Mouse (Mus musculus): ENCODE results near the gene Serpinb6e. TPM values are rescaled to one million over a fixed set of nuclear protein-coding genes. Genes with fewer than 3 reads are reported as not detected.

Gene Serpinb6e
- polyA plus RNA-seq (2015; fragmentation: Illumina TruSeq; extraction: RNeasy Lipid Tissue Mini Kit (QIAGEN cat#74804); ENCODE audit: low read depth, low replicate concordance) = not detected

GRCm38 (mm10) chr13:33843308-33843707 lies at the start of gene Serpinb6e:
Serpinb6e (minus strand) TSS chr13:33843408.

Other genes with a start within 250 kb of the Serpinb6e start
- not detected for gene Serpinb6d, start 182.0 kb downstream of the Serpinb6e start, polyA plus RNA-seq (2015; fragmentation: Illumina TruSeq; extraction: RNeasy Lipid Tissue Mini Kit (QIAGEN cat#74804); ENCODE audit: low read depth, low replicate concordance)
- not detected for gene Serpinb6c, start 62.3 kb upstream of the Serpinb6e start, polyA plus RNA-seq (2015; fragmentation: Illumina TruSeq; extraction: RNeasy Lipid Tissue Mini Kit (QIAGEN cat#74804); ENCODE audit: low read depth, low replicate concordance)
- 12.6 TPM for gene Nqo2, start 121.3 kb upstream of the Serpinb6e start, polyA plus RNA-seq (2015; fragmentation: Illumina TruSeq; extraction: RNeasy Lipid Tissue Mini Kit (QIAGEN cat#74804); ENCODE audit: low read depth, low replicate concordance)
- 3.6 TPM for gene Ripk1, start 159.0 kb upstream of the Serpinb6e start, polyA plus RNA-seq (2015; fragmentation: Illumina TruSeq; extraction: RNeasy Lipid Tissue Mini Kit (QIAGEN cat#74804); ENCODE audit: low read depth, low replicate concordance)
- 72.9 TPM for gene Serpinb6a, start 159.4 kb upstream of the Serpinb6e start, polyA plus RNA-seq (2015; fragmentation: Illumina TruSeq; extraction: RNeasy Lipid Tissue Mini Kit (QIAGEN cat#74804); ENCODE audit: low read depth, low replicate concordance)
- 52.1 TPM for gene Bphl, start 194.2 kb upstream of the Serpinb6e start, polyA plus RNA-seq (2015; fragmentation: Illumina TruSeq; extraction: RNeasy Lipid Tissue Mini Kit (QIAGEN cat#74804); ENCODE audit: low read depth, low replicate concordance)
- gene Tubb2a, start 234.6 kb upstream of the Serpinb6e start, polyA plus RNA-seq (2015; fragmentation: Illumina TruSeq; extraction: RNeasy Lipid Tissue Mini Kit (QIAGEN cat#74804); ENCODE audit: low read depth, low replicate concordance) = 803 TPM

Measured in brain, adult 10 weeks (tissue).